Mouse (Mus musculus) hindbrain, embryonic 15.5 days (tissue): Measurements from ENCODE around the gene Hsdl2. TPM values are rescaled to one million over a fixed set of nuclear protein-coding genes. Genes with fewer than 3 reads are reported as not detected.

Experiments used
- ATAC-seq: fragments of 200-750 bp; cut with Nextera tagmentation; 2 replicates; pipeline ENCODE4 v1.8.0; 2017; ENCODE audit warnings: low read depth, moderate number of reproducible peaks, moderate TSS enrichment; ENCODE audit not compliant: low FRiP score
- H3K27ac ChIP-seq: fragments of 300-500 bp; sonication (generic); replicated peaks from 2 replicates; pipeline ENCODE4 v1.5.1; 2015; ENCODE audit warnings: mild to moderate bottlenecking, inconsistent platforms
- H3K27me3 ChIP-seq: fragments of 300-500 bp; sonication (generic); 2 replicates; pipeline ENCODE4 v1.6.1; 2015; ENCODE audit warnings: control low read depth, inconsistent platforms
- H3K36me3 ChIP-seq: fragments of 300-500 bp; sonication (generic); 2 replicates; pipeline ENCODE4 v1.6.1; 2015; ENCODE audit warnings: control low read depth, inconsistent platforms
- H3K4me1 ChIP-seq: fragments of 300-500 bp; sonication (generic); replicated peaks from 2 replicates; pipeline ENCODE4 v1.6.1; 2015; ENCODE audit warnings: control low read depth, inconsistent platforms
- H3K4me2 ChIP-seq: fragments of 300-500 bp; sonication (generic); 2 replicates; pipeline ENCODE4 v1.6.1; 2015; ENCODE audit warnings: moderate library complexity, mild to moderate bottlenecking, inconsistent platforms
- H3K4me3 ChIP-seq: fragments of 300-500 bp; sonication (generic); 2 replicates; pipeline ENCODE4 v1.5.1; 2015; ENCODE audit warnings: mild to moderate bottlenecking, inconsistent platforms
- H3K9ac ChIP-seq: fragments of 300-500 bp; sonication (generic); 2 replicates; pipeline ENCODE4 v1.6.1; 2015; ENCODE audit warnings: inconsistent platforms
- H3K9me3 ChIP-seq: fragments of 300-500 bp; sonication (generic); 2 replicates; pipeline ENCODE4 v1.6.1; 2016; ENCODE audit warnings: control low read depth, inconsistent platforms
- WGBS: fragments of 180-500 bp; shearing (Covaris S2); methylation state at CpG from one replicate; pipeline ENCODE4 v1.1.7; 2015; 5-methylcytosine and 5-hydroxymethylcytosine counted together
- polyA plus RNA-seq: library from polyadenylated mRNA; unstranded; fragments of >200 nt; fragmentation: Nextera tagmentation; extraction: Ambion mirVana; gene quantifications from 2 replicates; pipeline ENCODE4 v1.2.1, GENCODE M21; 2015

The Hsdl2 gene
- polyA plus RNA-seq = 36.7 and 41.3 TPM in 2 replicates

GRCm38 (mm10) chr4:59581314-59582185, at the start of gene Hsdl2:
Gene Hsdl2, plus strand, starts transcription at chr4:59581563.
- peak; percentile 97 for ATAC-seq
- Histone ChIP-seq H3K27ac (peak within 1 kb of the TSS; percentile 88), H3K4me1 (peaks cover 20% of the 10 kb centered on the region), H3K9ac (peak within 1 kb of the TSS; percentile 66), H3K4me2 (peak within 1 kb of the TSS; percentile 87), H3K36me3 (no peaks in the 10 kb centered on the region), H3K9me3 (no peaks in the 10 kb centered on the region), H3K27me3 (no peaks in the 10 kb centered on the region), H3K4me3 (peak within 1 kb of the TSS; percentile 59)
- under 1% methylated on average over 61 of the region's 61 CpGs for WGBS

DNA sequence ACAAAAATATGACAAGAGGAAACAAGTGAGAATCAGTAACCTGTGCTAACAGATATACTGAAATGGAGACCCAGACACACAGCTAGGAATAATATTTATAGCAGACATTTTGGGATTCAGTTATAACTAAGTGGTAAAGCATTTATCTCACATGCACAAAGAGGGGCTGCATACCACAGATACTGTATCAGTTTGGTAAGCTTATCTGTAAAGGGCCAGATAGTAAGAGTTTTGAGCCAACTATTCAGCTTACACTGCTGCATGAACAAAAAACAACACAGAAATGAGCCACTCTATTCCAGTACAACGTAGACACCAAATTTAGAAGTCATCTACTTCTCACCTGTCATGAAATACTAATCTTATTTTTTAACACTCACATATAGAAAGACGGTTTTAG, 48.1 kb upstream of the Hsdl2 start:
- WGBS = 84% methylated on average over 2 of the region's 2 CpGs
- no peak for ATAC-seq
- Histone ChIP-seq H3K4me2 (no peak overlapping the region), H3K4me3 (no peak overlapping the region), H3K27me3 (no peaks in the 10 kb centered on the region), H3K27ac (no peak overlapping the region), H3K36me3 (no peaks in the 10 kb centered on the region), H3K4me1 (no peaks in the 10 kb centered on the region), H3K9me3 (no peaks in the 10 kb centered on the region), H3K9ac (no peak overlapping the region)

DNA sequence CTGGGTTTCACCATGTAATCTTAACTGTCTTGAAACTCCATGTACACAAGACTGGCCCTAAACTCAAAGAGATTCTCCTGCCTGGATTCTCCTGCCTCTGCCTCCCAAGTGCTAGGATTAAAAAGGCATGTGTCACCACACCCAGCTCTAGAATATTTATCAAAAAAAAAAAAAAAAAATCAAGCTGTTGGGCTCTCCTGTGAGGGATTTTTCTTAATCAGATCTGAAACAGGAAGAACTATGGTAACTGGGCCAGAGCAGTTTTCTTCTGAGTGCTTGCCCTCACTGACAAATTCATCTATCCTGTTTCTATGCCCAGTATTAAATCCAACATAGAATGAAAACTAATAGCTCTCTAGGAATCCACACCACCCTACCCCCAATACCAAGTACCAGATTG, 45.7 kb upstream of the Hsdl2 start:
- no peak for ATAC-seq
- no peak overlapping the region for H3K4me3 ChIP-seq
- H3K4me1 ChIP-seq = no peaks in the 10 kb centered on the region
- H3K9me3 ChIP-seq = no peaks in the 10 kb centered on the region
- no peak overlapping the region for H3K4me2 ChIP-seq
- no peaks in the 10 kb centered on the region for H3K27me3 ChIP-seq
- no peaks in the 10 kb centered on the region for H3K36me3 ChIP-seq
- H3K27ac ChIP-seq = no peak overlapping the region
- H3K9ac ChIP-seq = no peak overlapping the region

GRCm38 (mm10) chr4:59536281-59536680, 45.1 kb upstream of the Hsdl2 start:
- H3K4me3 ChIP-seq = no peak overlapping the region
- no peak overlapping the region for H3K9ac ChIP-seq
- no peak overlapping the region for H3K4me2 ChIP-seq
- no peak for ATAC-seq
- no peaks in the 10 kb centered on the region for H3K27me3 ChIP-seq
- no peaks in the 10 kb centered on the region for H3K36me3 ChIP-seq
- H3K4me1 ChIP-seq = no peaks in the 10 kb centered on the region
- WGBS = 97% methylated on average over 1 of the region's 1 CpGs
- no peak overlapping the region for H3K27ac ChIP-seq
- H3K9me3 ChIP-seq = no peaks in the 10 kb centered on the region

DNA sequence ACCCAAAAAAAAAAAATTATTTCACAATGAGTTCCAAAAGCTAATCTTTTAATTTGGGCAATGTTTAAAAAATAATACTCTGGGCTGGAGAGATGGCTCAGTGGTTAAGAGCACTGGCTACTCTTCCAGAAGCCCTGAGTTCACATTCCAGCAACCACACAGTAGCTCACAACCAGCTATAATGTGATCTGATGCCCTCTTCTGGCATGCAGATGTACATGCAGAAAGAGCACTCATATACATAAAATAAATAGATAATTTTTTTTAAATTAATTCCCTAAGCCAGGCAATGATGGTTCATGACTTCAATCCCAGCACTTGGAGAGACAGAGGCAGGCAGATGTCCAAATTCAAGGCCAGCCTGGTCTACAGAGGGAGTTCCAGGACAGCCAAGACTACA, 38.4 kb upstream of the Hsdl2 start:
- H3K27ac ChIP-seq = no peak overlapping the region
- no peak overlapping the region for H3K9ac ChIP-seq
- no peaks in the 10 kb centered on the region for H3K36me3 ChIP-seq
- no peak for ATAC-seq
- H3K9me3 ChIP-seq = no peaks in the 10 kb centered on the region
- H3K4me2 ChIP-seq = no peak overlapping the region
- no peaks in the 10 kb centered on the region for H3K27me3 ChIP-seq
- no peak overlapping the region for H3K4me3 ChIP-seq
- H3K4me1 ChIP-seq = peaks cover 18% of the 10 kb centered on the region

DNA sequence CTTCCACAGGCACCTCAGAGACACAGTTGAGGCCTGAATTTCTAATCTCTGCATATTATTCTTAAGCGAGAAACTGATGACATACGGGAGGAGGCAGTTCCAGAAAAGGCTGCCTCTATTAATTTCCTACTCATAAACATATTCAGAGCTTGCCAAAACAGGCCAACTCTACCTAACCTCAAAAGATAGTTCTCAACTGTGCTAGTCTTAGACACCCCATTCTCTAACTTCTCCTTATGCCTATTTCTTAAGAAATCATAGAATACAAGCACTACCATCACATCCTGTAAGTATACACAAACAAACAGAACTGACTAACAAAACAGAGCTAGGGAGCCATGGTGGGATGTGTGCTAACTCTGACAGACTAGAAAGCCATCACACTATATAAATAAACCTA, 36.7 kb upstream of the Hsdl2 start:
- no peak overlapping the region for H3K27ac ChIP-seq
- no peaks in the 10 kb centered on the region for H3K36me3 ChIP-seq
- no peaks in the 10 kb centered on the region for H3K9me3 ChIP-seq
- WGBS = 87% methylated on average over 2 of the region's 2 CpGs
- H3K4me1 ChIP-seq = peaks cover 22% of the 10 kb centered on the region
- H3K27me3 ChIP-seq = no peaks in the 10 kb centered on the region
- no peak overlapping the region for H3K4me3 ChIP-seq
- H3K9ac ChIP-seq = no peak overlapping the region
- H3K4me2 ChIP-seq = no peak overlapping the region
- no peak for ATAC-seq

DNA sequence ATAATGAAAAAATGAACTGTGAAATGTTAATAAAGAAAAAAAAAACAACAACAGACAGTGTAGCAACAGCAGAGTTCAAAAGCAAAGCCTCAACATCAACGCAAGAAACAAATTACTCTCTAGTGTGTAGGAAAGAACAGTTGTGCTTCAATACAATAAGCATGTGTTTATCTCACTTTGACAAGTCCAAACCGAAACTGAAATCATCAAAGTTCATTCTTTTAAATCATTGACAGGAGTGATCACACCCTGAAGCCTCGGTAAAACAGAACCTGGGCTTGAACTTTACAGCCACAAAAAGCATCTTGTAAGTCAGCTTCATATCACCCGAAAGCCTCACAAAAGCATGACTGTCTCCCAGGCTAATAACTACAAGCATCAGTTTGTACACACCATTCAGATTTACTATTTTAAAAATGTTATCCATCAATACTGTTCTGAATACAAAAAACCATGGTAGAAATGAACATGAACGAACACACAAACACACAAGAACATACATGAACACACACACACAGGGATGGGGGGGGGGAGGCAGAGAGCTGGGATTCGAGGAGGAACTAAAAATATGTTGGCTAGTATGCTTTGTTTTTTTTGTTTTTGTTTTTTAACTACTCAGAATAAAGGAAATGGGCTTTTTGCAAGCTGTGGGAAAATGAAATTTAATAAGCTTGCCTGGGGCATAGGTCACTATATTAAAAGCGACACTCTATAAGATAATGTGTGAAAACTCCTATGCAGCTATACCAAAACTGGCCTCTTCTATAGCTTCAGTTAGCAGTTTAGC, 34.9 kb upstream of the Hsdl2 start:
- Histone ChIP-seq H3K4me1 (peaks cover 25% of the 10 kb centered on the region), H3K9me3 (no peaks in the 10 kb centered on the region), H3K9ac (no peak overlapping the region), H3K4me2 (peak overlapping the region; percentile 78; the same call in 1 of the 2 replicates), H3K27me3 (no peaks in the 10 kb centered on the region), H3K4me3 (no peak overlapping the region), H3K36me3 (no peaks in the 10 kb centered on the region), H3K27ac (no peak overlapping the region)
- 66% methylated on average over 7 of the region's 7 CpGs for WGBS
- no peak for ATAC-seq

- Histone ChIP-seq H3K4me2 (peak overlapping the region; percentile 78), H3K4me1 (peaks cover 25% of the 10 kb centered on the region), H3K9ac (peak overlapping the region; percentile 63; the same call in 1 of the 2 replicates), H3K27ac (no peak overlapping the region), H3K36me3 (no peaks in the 10 kb centered on the region), H3K27me3 (no peaks in the 10 kb centered on the region), H3K9me3 (no peaks in the 10 kb centered on the region), H3K4me3 (peak overlapping the region; percentile 65)
- 30% methylated on average over 11 of the region's 11 CpGs for WGBS
- no peak for ATAC-seq
These were observed 34.0 kb upstream of the Hsdl2 start for GRCm38 (mm10) chr4:59547136-59547889.

DNA sequence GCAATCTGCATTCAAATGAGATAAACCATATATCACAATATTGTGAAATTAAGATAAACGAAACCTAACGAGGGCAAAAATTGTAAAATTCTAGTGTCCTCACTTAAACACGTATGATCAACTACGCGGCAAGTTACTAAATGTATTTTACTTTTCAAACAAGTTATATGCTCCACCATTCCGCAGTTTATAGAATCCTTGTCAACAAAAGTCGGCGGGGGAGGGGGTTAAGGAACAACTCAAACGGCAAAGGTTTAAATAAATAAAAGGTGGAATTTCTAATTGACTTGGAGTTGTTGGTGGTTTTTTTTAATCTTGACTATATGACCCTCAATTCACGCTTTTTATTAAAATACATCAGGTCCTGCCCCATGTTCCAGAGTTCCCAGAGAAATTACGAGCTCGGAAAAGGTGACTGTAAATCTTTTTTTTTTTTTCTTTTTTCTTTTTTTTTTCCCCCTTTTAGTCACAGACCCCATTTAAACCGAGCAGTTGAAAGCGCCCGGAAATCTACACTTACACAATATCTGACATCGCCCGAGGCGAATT, 33.3 kb upstream of the Hsdl2 start:
- H3K27ac ChIP-seq = peak overlapping the region; percentile 85
- no peak for ATAC-seq

GRCm38 (mm10) chr4:59548560-59549174, 32.7 kb upstream of the Hsdl2 start:
- no peaks in the 10 kb centered on the region for H3K9me3 ChIP-seq
- under 1% methylated on average over 79 of the region's 83 CpGs for WGBS
- H3K4me2 ChIP-seq = peak overlapping the region; percentile 78
- no peaks in the 10 kb centered on the region for H3K36me3 ChIP-seq
- H3K4me3 ChIP-seq = peak overlapping the region; percentile 65
- ATAC-seq = peak; percentile 82
- no peaks in the 10 kb centered on the region for H3K27me3 ChIP-seq
- H3K9ac ChIP-seq = peak overlapping the region; percentile 63
- peaks cover 25% of the 10 kb centered on the region for H3K4me1 ChIP-seq
- H3K27ac ChIP-seq = peak overlapping the region; percentile 85

More for the DNA sequence above, 33.3 kb upstream of the Hsdl2 start:
- H3K4me1 ChIP-seq = peaks cover 25% of the 10 kb centered on the region
- no peaks in the 10 kb centered on the region for H3K9me3 ChIP-seq
- H3K36me3 ChIP-seq = no peaks in the 10 kb centered on the region
- H3K4me2 ChIP-seq = peak overlapping the region; percentile 78
- WGBS = 6% methylated on average over 18 of the region's 18 CpGs
- peak overlapping the region; percentile 65 for H3K4me3 ChIP-seq
- H3K27me3 ChIP-seq = no peaks in the 10 kb centered on the region
- H3K9ac ChIP-seq = peak overlapping the region; percentile 63
